Mouse (Mus musculus) G1E (cell line): ENCODE data around the gene Sycp1.

Source experiments
- CTCF ChIP-seq: IDR thresholded peaks from 2 replicates; pipeline ENCODE4 v1.5.1; 2012; ENCODE audit warnings: low read depth, low read length, inconsistent platforms, mixed read lengths
- GATA1 ChIP-seq: IDR thresholded peaks from 2 replicates; pipeline ENCODE4 v1.6.1; 2012; ENCODE audit warnings: borderline replicate concordance, low read length, inconsistent platforms, mixed read lengths
- GATA2 ChIP-seq: IDR thresholded peaks from 2 replicates; pipeline ENCODE4 v1.6.1; 2012; ENCODE audit warnings: low read depth, low read length, inconsistent platforms, borderline replicate concordance
- POLR2AphosphoS5 ChIP-seq: IDR thresholded peaks from 2 replicates; pipeline ENCODE4 v1.6.1; 2012; ENCODE audit warnings: low read depth, low read length, inconsistent platforms; ENCODE audit not compliant: insufficient replicate concordance
- TAL1 ChIP-seq: conservative IDR thresholded peaks from 2 replicates; pipeline ENCODE4 v1.6.1; 2012; ENCODE audit warnings: low read depth, low read length, inconsistent platforms, mixed read lengths

GRCm38 (mm10) chr3:102782618-102783017, 153.3 kb downstream of the Sycp1 start, which contains the start of gene Tshb:
- TF ChIP-seq POLR2AphosphoS5 (no peak), CTCF (no peak), GATA1 (no peak), TAL1 (no peak), GATA2 (no peak)
